Comparison of ENCODE assay signal across 8 mouse cellular contexts in genomic region chr10:76033119-76033455, GRCm38 (mm10). TPM values are rescaled to one million over a fixed set of nuclear protein-coding genes. Genes with fewer than 3 reads are reported as not detected.
DNase-seq lines count a peak whose midpoint lies in the region; ATAC-seq and TF ChIP-seq lines count a peak whose summit lies in the region.

No protein-coding gene starts in this region.

- peaks cover 5% of the 10 kb centered on the region for H3K9me3 ChIP-seq in forebrain, embryonic 10.5 days
- no peaks in the 10 kb centered on the region for H3K9me3 ChIP-seq in liver, embryonic 13.5 days (replicated peaks)

- DNase-seq in gastrocnemius, adult 2 months, result no peak
- DNase-seq in gastrocnemius, postnatal 10 days, result no peak
- DNase-seq in CD4-positive helper T cell, adult 2 months (ENCODE audit: low read depth, low spot score), result peak; percentile 50
- no peak for DNase-seq in forebrain, embryonic 10.5 days (ENCODE audit: extremely low spot score, low spot score)
- DNase-seq in liver, embryonic 13.5 days, result no peak
- DNase-seq in frontal cortex, postnatal 36 days (ENCODE audit: low spot score in 2 of 2), result no peak
- no peak for DNase-seq in frontal cortex, adult 2 months (ENCODE audit: extremely low spot score in 1 of 2, low spot score in 1 of 2)
- no peak for DNase-seq in kidney, adult 18-20 months

- no peak for TF ChIP-seq CTCF in gastrocnemius, adult 2 months (IDR thresholded peaks at IDR 0.05)

- H3K27me3 ChIP-seq in forebrain, embryonic 10.5 days (ENCODE audit: poor library complexity, severe bottlenecking), result no peaks in the 10 kb centered on the region
- no peaks in the 10 kb centered on the region for H3K27me3 ChIP-seq in liver, embryonic 13.5 days

- peak overlapping the region; percentile 91 for H3K4me3 ChIP-seq in gastrocnemius, adult 2 months
- peak overlapping the region; percentile 93 for H3K4me3 ChIP-seq in forebrain, embryonic 10.5 days
- H3K4me3 ChIP-seq in liver, embryonic 13.5 days (replicated peaks), result peak overlapping the region; percentile 88

- H3K4me2 ChIP-seq in liver, embryonic 13.5 days, result peak overlapping the region; percentile 91

- peak overlapping the region; percentile 95 for H3K9ac ChIP-seq in liver, embryonic 13.5 days

- H3K27ac ChIP-seq in gastrocnemius, adult 2 months, result peak overlapping the region; percentile 92
- H3K27ac ChIP-seq in forebrain, embryonic 10.5 days, result peak overlapping the region; percentile 99
- H3K27ac ChIP-seq in liver, embryonic 13.5 days, result peak overlapping the region; percentile 76

- H3K4me1 ChIP-seq in forebrain, embryonic 10.5 days, result peaks cover 17% of the 10 kb centered on the region
- H3K4me1 ChIP-seq in liver, embryonic 13.5 days (replicated peaks), result peaks cover 60% of the 10 kb centered on the region

- peaks cover 44% of the 10 kb centered on the region for H3K36me3 ChIP-seq in forebrain, embryonic 10.5 days (replicated peaks)
- H3K36me3 ChIP-seq in liver, embryonic 13.5 days, result peaks cover 25% of the 10 kb centered on the region

- WGBS in forebrain, embryonic 10.5 days, result 26% methylated on average over 7 of the region's 7 CpGs
- whole genome bisulfite sequencing in liver, embryonic 13.5 days (ENCODE audit: insufficient replicate concordance), result 14% methylated on average over 7 of the region's 7 CpGs

- intact Hi-C loops in gastrocnemius, adult 2 months (cut with DNase I), result no loop called here

- ATAC-seq in liver, embryonic 13.5 days (ENCODE audit: low read depth), result no peak

RNA-seq across cellular contexts. Expression of gene Zfp280b, which starts 0.6 kb away (rescaled TPM):
- total RNA-seq in gastrocnemius, adult 2 months (2021), result 10 to 100 TPM in 1 of 2 experiments, 1 to 10 TPM in 1; 9.5 to 10.3 TPM
- total RNA-seq in gastrocnemius, postnatal 10 days (2021), result 10 to 100 TPM in 1 of 2 experiments, 1 to 10 TPM in 1; 9.5 to 10.3 TPM
- polyA plus RNA-seq in forebrain, embryonic 10.5 days (2016; fragmentation: Nextera tagmentation; extraction: Ambion mirVana), result 35.5 and 38.1 TPM in 2 replicates
- 12.7 and 15.9 TPM in 2 replicates for polyA plus RNA-seq in liver, embryonic 13.5 days (2015; fragmentation: Nextera tagmentation; extraction: Ambion mirVana)
- 8.8 and 9.7 TPM in 2 replicates for polyA plus RNA-seq in frontal cortex, adult 2 months (2012; rRNA removed)
